Mouse (Mus musculus) thymus, adult 2 months (tissue): Measurements from ENCODE around the gene Akt1s1. TPM values are rescaled to one million over a fixed set of nuclear protein-coding genes. Genes with fewer than 3 reads are reported as not detected.

ENCODE experiments used
- DNase-seq: peaks from one replicate; pipeline ENCODE4 v3.0.0; 2021
- H3K27ac ChIP-seq: fragments of 200-500 bp; 2 replicates; pipeline ENCODE4 v1.5.1; 2012; ENCODE audit warnings: low read length, control low read depth; ENCODE audit not compliant: control insufficient read depth, insufficient read depth
- H3K27me3 ChIP-seq: fragments of 200-500 bp; 2 replicates; pipeline ENCODE4 v1.6.1; 2012; ENCODE audit warnings: mild to moderate bottlenecking, low read length, moderate library complexity, mixed read lengths; ENCODE audit not compliant: control insufficient read depth, insufficient read depth
- H3K36me3 ChIP-seq: fragments of 200-500 bp; 2 replicates; pipeline ENCODE4 v1.6.1; 2012; ENCODE audit warnings: mild to moderate bottlenecking, low read length, moderate library complexity; ENCODE audit not compliant: control insufficient read depth, insufficient read depth
- H3K4me1 ChIP-seq: fragments of 200-500 bp; replicated peaks from 2 replicates; pipeline ENCODE4 v1.6.1; 2012; ENCODE audit warnings: low read length; ENCODE audit not compliant: control insufficient read depth, insufficient read depth
- H3K4me3 ChIP-seq: fragments of 200-500 bp; 2 replicates; pipeline ENCODE4 v1.5.1; 2012; ENCODE audit warnings: mild to moderate bottlenecking, low read length, control low read depth, moderate library complexity; ENCODE audit not compliant: control insufficient read depth, insufficient read depth
- CTCF ChIP-seq: fragments of 200-500 bp; IDR thresholded peaks from 2 replicates; pipeline ENCODE4 v1.5.1; 2012; ENCODE audit warnings: mild to moderate bottlenecking, control low read depth, low read length, moderate library complexity, borderline replicate concordance; ENCODE audit not compliant: control insufficient read depth, poor library complexity, insufficient read depth; ENCODE audit errors: extremely low read depth
- POLR2A ChIP-seq: fragments of 200-500 bp; IDR thresholded peaks from 2 replicates; pipeline ENCODE4 v1.6.1; 2012; ENCODE audit warnings: mild to moderate bottlenecking, low read length, control low read depth, moderate library complexity; ENCODE audit not compliant: control insufficient read depth, poor library complexity, insufficient read depth; ENCODE audit errors: extremely low read depth
- WGBS: fragments of 180-500 bp; shearing (Covaris S2); methylation state at CpG from one replicate; pipeline ENCODE4 v1.1.7; 2018; 5-methylcytosine and 5-hydroxymethylcytosine counted together
- polyA plus RNA-seq: library from polyadenylated mRNA; depleted of rRNA; stranded (reverse); fragments of >200 nt; gene quantifications from 2 replicates; pipeline ENCODE4 v1.2.3, GENCODE M21; 2012

Akt1s1 gene
- polyA plus RNA-seq, 1 experiment: 91.4 TPM

DNA sequence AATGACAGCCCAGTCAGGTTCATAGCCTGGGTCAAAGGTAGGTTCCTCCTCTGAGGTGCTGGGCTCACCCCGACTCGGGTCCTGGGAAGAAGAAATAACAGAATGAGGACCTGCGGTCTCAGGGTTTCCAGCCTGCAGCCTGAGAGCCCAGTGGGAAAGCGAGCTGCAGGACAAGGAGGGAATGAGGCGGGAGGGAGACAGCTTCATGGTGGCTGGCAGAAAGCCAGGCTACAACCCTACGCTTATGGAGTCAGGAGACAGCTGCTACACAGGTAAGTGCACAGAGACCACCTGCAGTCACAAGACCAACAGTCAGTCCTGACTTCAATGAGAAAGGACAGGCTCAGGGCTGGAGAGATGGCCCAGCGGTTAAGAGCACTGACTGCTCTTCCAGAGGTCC, 2.0 kb upstream of the Akt1s1 start:
- H3K4me1 ChIP-seq: peaks cover 18% of the 10 kb centered on the region
- peaks cover 26% of the 10 kb centered on the region for H3K36me3 ChIP-seq
- no peak overlapping the region for H3K4me3 ChIP-seq
- TF ChIP-seq CTCF (no peak), POLR2A (no peak)
- no peak for DNase-seq
- no peak overlapping the region for H3K27ac ChIP-seq
- WGBS: 98% methylated on average over 7 of the region's 7 CpGs
- no peaks in the 10 kb centered on the region for H3K27me3 ChIP-seq

DNA sequence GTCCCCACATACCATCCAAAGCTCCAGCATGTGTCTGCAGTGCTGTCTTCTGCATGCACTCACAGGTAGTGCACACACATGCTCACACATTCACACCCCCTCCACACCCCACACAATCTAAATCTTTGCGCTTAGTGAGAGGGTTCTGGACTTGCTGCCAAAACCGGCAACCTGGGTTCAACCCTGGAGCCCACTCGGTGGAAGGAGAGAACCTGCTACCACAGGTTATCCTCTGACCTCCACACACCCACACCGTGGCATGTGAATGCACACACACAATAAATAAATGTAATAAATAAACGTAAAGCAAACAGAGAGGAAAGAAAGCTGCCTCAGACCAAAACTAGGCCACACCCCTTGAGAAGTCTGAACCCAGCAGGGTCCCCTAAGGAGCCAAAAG, 1.0 kb upstream of the Akt1s1 start:
- Histone ChIP-seq H3K36me3 (peaks cover 21% of the 10 kb centered on the region), H3K4me3 (peak overlapping the region; percentile 79; the same call in 1 of the 2 replicates), H3K4me1 (peaks cover 18% of the 10 kb centered on the region), H3K27me3 (no peaks in the 10 kb centered on the region), H3K27ac (no peak overlapping the region)
- no peak for TF ChIP-seq CTCF
- TF ChIP-seq POLR2A: no peak
- DNase-seq: no peak
- 80% methylated on average over 5 of the region's 5 CpGs for WGBS

DNA sequence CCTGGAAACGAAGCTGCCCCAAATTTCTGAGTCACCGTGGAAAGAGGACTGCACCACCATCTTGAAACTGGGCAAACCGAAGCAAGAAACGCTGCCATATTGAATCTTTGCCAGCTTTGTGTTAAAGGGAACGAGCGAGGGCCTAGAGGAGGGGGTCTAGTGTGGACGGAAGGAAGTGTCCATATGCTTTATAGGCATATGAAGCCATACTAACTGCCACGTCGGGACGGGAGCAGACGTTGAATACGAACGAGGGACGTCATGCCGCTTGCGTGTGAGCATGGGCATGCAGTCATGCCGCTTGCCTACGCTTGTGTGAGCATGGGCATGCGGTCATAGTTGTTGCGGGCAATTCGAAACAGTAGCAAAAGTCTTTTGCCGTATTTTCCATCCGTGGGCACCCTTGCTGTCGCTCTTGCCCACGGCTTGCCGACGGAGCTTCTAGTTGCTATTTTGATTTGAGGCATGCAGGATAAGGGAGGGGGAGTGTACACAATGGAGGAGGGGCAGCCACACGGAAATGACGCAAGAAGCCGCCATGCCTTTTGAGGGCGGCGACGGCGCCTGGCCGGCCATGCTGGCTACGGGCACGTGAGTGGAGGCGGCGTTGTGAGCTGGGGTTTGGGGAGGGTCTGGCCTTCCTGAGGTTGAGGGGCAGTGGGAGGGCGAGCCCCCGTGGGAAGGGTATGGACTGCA, 773 bp downstream of the Akt1s1 start:
- peak; percentile 58 for TF ChIP-seq POLR2A
- TF ChIP-seq CTCF: no peak
- WGBS: under 1% methylated on average over 41 of the region's 41 CpGs
- Histone ChIP-seq H3K4me3 (peak overlapping the region; percentile 79), H3K27me3 (no peaks in the 10 kb centered on the region), H3K27ac (peak overlapping the region; percentile 88), H3K4me1 (peaks cover 24% of the 10 kb centered on the region), H3K36me3 (peaks cover 9% of the 10 kb centered on the region)
- DNase-seq: peak; percentile 87

DNA sequence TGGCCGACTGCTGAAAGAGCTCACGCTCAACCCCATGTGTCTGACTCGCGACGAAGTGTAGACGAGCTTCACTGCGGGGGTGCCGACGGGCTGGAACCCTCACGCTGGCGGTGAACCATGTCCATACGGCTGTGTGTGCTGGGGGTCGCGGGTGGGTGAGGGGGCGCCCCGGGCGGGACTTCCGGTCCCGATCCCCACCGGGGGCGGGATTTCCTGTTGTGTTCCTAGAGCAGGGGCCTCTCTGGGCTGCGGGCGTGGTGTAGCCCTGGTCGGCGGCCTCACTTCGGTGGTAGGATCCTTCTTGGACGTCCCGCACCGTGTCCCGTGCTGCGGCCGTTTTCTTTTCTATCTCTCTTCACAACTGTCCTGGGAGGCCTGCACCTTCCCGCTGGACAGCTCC, 1.4 kb downstream of the Akt1s1 start:
- under 1% methylated on average over 33 of the region's 33 CpGs for WGBS
- DNase-seq: peak; percentile 78
- no peak for TF ChIP-seq POLR2A
- TF ChIP-seq CTCF: no peak
- Histone ChIP-seq H3K4me3 (peak overlapping the region; percentile 79), H3K36me3 (peaks cover 9% of the 10 kb centered on the region), H3K27ac (peak overlapping the region; percentile 73), H3K4me1 (peaks cover 29% of the 10 kb centered on the region), H3K27me3 (no peaks in the 10 kb centered on the region)

DNA sequence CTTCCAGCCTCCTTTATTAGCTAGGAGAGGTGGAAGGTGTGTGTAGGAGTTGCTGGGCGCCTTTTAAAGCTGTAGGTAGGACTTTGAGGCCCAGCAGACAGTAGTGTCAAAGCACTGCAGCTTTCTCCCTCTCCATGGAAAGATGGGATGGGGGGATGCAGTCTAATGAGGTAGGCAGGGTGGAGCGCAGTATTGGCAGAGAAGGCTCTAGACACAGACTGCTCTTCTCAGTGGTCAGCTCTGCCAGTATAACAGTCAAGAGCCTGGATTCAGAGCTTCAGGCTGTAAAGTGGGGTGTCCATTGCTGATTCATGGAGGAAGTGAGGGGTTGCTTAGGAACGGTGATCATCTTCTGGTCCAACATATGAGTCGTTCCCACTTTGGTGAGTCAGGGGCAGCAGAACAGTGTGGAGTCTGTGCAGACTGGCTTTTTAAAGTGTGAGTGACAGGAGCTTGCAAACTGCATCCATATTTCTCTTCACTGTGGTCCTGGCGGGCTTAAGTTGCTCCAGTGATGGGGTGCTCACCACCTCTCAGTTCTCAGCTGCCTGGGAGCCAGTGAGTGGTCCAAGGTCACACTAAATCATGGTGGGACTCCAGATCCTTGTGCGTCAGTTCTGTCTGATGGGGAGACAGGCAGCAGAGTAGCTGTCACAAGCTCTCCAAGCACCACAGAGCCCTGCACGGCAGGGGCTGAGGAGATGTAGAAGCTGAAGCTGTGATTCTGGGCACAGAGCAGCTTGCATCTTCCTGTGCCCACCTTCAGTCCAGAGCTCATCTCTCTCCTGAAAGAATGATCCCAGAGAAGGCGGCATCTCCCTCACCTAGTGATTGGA, 2.2 kb downstream of the Akt1s1 start:
- H3K27ac ChIP-seq: peak overlapping the region; percentile 73
- peaks cover 2% of the 10 kb centered on the region; the same call in 1 of the 2 replicates for H3K36me3 ChIP-seq
- TF ChIP-seq CTCF: no peak
- TF ChIP-seq POLR2A: no peak
- H3K27me3 ChIP-seq: no peaks in the 10 kb centered on the region
- no peak for DNase-seq
- no peak overlapping the region for H3K4me3 ChIP-seq
- H3K4me1 ChIP-seq: peaks cover 37% of the 10 kb centered on the region
- 68% methylated on average over 8 of the region's 8 CpGs for WGBS

DNA sequence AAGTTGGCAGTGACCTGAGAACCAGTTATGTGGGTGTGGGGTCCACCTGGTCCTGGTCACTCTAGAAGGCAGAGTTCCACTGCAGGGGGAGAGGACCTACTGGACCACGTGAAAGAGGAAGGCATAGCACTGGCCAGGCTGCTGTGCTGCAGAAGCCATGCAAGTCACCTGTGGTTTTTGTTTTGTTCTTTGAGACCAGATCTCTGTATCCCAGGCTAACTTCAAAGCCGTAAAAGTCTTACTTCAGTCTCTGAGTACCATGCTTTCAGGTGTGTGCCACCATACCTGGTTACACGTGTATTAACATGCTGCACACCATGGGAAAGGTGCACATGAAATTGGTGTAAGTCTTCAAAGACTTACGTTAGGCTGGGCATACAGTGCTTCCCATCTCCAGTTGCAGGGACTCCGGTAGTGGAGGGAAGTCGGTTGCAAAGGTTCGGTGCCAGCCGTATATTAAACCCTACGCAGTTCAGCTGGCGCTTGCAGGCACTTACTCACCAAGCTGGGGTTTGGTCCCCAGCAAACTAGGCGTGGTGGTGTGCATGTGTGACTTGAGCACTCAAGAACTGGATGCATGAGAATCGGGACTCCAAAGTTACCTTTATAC, 2.9 kb downstream of the Akt1s1 start:
- Histone ChIP-seq H3K27ac (no peak overlapping the region), H3K4me3 (no peak overlapping the region), H3K36me3 (no peaks in the 10 kb centered on the region), H3K27me3 (no peaks in the 10 kb centered on the region), H3K4me1 (peaks cover 42% of the 10 kb centered on the region)
- 92% methylated on average over 12 of the region's 12 CpGs for WGBS
- no peak for DNase-seq
- TF ChIP-seq POLR2A: no peak
